Mouse (Mus musculus) erythroid progenitor cell, adult 5-6 weeks (primary cell): ENCODE results near the gene Akap13. TPM values are rescaled to one million over a fixed set of nuclear protein-coding genes. Genes with fewer than 3 reads are reported as not detected.

Experiments
- ATAC-seq: replicated peaks from 2 replicates; pipeline ENCODE4 v1.8.0; 2016; ENCODE audit warnings: moderate number of reproducible peaks, mild to moderate bottlenecking, moderate TSS enrichment, inconsistent platforms; ENCODE audit not compliant: poor library complexity, low FRiP score, severe bottlenecking
- total RNA-seq, 2 experiments: library from RNA; stranded (forward) in 1 of 2; stranded (reverse) in 1 of 2; fragments of 150-400 nt in 1 of 2; fragments of 186-747, 209-891 nt in 1 of 2; gene quantifications; 2 replicates each; pipeline versions ENCODE4 v1.2.3 to v1.2.4; 2015 to 2017; ENCODE audit warnings: low replicate concordance in 2 of 2

The Akap13 gene
- total RNA-seq, 2 experiments from 2014 or later = 195 to 563 TPM

GRCm38 (mm10) chr7:75506628-75507027, 51.3 kb downstream of the Akap13 start:
- ATAC-seq = no peak

GRCm38 (mm10) chr7:75509085-75509873, 53.9 kb downstream of the Akap13 start:
- ATAC-seq = no peak

- no peak for ATAC-seq
These were observed 60.1 kb downstream of the Akap13 start for GRCm38 (mm10) chr7:75515472-75515871.

GRCm38 (mm10) chr7:75516716-75517619, 61.6 kb downstream of the Akap13 start:
- ATAC-seq = no peak

- no peak for ATAC-seq
These were observed 65.2 kb downstream of the Akap13 start for GRCm38 (mm10) chr7:75520531-75520930.

GRCm38 (mm10) chr7:75521199-75521598, 65.9 kb downstream of the Akap13 start:
- no peak for ATAC-seq

- no peak for ATAC-seq
These were observed 66.9 kb downstream of the Akap13 start for GRCm38 (mm10) chr7:75522226-75522625.

- no peak for ATAC-seq
These were observed 69.6 kb downstream of the Akap13 start for GRCm38 (mm10) chr7:75524789-75525569.

GRCm38 (mm10) chr7:75525716-75526401, 70.5 kb downstream of the Akap13 start:
- ATAC-seq = no peak

- ATAC-seq = no peak
These were observed 73.4 kb downstream of the Akap13 start for GRCm38 (mm10) chr7:75528751-75529150.

- ATAC-seq = no peak
These were observed 74.6 kb downstream of the Akap13 start for GRCm38 (mm10) chr7:75529857-75530437.

- no peak for ATAC-seq
These were observed 75.3 kb downstream of the Akap13 start for GRCm38 (mm10) chr7:75530642-75531041.

GRCm38 (mm10) chr7:75533079-75533478, 77.7 kb downstream of the Akap13 start:
- ATAC-seq = no peak

GRCm38 (mm10) chr7:75536298-75536697, 81.0 kb downstream of the Akap13 start:
- no peak for ATAC-seq

- ATAC-seq = no peak
These were observed 82.2 kb downstream of the Akap13 start for GRCm38 (mm10) chr7:75537567-75537966.

GRCm38 (mm10) chr7:75538513-75538912, 83.2 kb downstream of the Akap13 start:
- ATAC-seq = no peak

GRCm38 (mm10) chr7:75539168-75539567, 83.8 kb downstream of the Akap13 start:
- ATAC-seq = no peak

GRCm38 (mm10) chr7:75549856-75550255, 94.5 kb downstream of the Akap13 start:
- no peak for ATAC-seq

GRCm38 (mm10) chr7:75550791-75551336, 95.5 kb downstream of the Akap13 start:
- no peak for ATAC-seq
